Mouse (Mus musculus) embryo, embryonic 9.5 days (tissue): ENCODE results near the gene Rad9a.

Experiments
- DNase-seq: peaks from one replicate; pipeline ENCODE4 v3.0.0-alpha.2; 2017; ENCODE audit errors: extremely low spot score

The Rad9a gene

DNA sequence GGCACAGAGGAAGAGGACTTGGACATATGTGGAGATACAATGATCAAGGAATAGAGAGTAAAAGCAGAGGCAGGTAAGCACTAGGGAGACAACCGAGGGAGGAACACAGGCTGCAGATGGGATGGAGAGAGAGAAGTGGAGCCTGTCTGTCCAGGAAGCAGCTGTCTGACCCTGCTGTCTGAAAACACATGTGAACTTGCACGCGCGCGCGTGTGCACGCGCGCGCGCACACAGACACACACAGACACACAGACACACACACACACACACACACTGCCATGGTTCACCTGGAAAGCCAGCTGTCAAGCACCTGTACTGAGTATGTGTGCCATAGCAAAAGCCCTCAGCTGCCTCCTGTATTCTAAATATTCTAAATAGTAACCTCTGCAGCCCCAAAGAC lies 16.8 kb upstream of the Rad9a start:
- no peak for DNase-seq

DNA sequence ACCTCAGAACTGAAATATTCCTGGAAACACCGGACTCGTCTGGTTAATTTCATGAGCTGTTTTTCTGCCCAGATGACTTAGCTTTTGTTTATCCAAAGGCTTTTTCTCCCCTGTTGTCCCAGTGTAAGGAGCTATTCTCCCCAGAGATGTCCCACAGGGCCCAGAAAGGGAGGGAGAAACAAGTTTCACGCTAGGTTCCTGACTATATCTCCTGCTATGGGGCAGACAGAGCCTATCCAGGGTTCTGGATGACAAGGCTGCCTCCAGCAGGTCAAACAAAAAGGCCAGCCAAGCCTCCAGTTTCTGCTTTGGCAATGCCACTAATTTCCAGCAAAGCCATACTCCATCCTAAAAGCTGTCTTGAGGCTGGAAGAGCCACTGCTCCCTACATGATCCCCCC lies 16.4 kb upstream of the Rad9a start:
- DNase-seq = no peak

DNA sequence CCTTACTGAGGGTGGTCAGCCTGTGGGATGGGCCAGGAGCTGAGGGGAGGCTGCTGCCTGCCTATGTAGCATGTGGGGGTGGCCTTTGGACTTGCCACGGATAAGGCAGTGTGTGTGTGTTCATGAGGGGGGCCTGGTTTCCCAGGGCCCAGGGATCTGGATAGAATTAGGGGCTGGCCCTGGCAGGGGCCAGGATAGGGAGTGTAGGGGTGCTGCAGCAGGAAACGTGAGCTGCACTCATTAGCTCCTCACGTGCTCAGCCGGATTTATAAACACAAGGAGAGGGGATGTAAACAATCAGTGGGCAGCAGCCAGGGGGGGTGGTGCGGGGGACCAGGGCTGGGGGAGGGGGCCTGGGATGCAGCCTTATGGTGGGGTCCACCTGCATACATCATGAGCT lies 15.7 kb upstream of the Rad9a start:
- no peak for DNase-seq

DNA sequence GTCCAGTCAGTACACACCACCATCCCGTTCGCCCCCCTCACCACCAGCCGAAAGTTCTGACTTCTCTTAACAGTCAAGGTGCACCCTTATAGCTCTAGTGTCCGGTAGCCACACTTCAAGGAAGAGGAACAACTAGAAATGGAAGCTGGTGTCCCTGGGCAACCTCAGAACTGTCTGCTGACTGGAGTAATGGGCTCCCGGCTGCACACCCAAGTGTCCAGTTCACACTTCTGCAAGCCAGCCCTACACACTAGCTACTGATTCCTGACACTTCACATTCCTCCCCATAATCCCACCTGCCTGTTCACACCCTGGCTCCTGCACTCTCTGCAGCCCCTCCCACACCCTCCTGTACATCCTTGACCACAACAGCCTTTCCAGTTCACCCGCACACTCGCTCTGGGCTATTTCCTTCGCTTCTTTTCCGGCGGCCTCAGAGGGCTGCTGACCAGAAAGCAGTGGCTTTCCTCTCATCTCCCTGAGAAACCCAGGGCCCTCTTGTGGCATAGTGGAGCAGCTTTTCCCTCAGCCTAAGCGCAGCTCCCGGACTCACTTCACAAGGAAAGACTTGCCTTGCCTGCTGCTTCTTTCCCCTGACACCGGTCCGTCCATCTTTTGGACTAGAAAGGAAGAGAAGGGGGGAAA lies 14.7 kb upstream of the Rad9a start:
- peak; percentile 59 for DNase-seq

DNA sequence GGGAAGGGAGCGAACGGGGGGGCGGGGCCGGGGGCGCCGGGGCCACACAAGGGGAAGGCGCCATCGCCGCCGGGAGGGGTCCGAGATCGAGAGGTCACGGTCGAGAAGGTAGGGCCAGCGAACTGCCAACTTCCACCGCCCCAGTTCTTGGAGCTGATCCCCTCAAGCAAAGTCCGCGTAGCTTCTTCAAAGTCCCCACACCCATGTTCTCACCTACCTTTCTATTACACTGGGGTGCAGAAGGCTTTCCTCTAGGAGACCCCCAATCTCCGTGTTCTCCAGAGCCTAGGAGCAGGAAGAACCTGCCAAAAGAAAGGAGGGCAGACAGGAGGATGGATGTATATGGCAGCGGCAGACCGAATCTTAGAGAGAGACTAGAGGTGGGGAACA lies 14.0 kb upstream of the Rad9a start:
- DNase-seq = no peak

DNA sequence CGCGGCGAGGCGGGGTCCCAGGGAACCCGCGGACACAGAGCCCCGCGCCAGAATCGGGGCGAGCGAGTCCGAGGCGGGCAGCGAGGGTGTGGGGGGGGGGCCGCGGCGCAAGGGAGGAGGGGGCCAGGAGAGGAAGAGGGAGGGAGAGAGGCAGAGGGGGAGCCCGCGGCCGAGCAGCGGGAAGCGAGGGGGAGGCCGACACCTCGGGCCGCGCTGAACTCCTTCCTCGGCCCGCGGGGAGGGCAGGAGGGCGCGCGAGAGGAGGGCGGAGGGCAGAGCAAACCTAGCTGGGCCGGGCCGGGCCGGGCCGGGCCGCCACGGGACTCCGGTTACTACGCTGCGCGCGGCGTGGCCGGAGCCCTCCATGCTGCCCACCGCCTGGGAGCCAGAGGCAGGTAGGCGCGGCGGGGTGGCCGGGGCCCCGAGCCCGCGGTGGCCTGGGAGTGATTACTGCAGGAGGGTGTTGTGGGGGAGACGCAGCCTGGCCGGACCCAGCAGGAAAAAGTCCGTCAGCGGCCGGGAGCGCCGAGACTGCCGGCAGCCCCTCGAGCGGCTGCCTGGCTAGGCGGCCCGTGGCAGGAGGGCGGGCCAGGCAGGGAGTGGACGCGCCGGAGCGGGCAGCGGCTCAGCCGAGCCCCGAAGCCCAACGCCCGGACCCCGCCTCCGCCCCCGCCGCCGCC lies 13.4 kb upstream of the Rad9a start:
- peak; percentile 66 for DNase-seq

DNA sequence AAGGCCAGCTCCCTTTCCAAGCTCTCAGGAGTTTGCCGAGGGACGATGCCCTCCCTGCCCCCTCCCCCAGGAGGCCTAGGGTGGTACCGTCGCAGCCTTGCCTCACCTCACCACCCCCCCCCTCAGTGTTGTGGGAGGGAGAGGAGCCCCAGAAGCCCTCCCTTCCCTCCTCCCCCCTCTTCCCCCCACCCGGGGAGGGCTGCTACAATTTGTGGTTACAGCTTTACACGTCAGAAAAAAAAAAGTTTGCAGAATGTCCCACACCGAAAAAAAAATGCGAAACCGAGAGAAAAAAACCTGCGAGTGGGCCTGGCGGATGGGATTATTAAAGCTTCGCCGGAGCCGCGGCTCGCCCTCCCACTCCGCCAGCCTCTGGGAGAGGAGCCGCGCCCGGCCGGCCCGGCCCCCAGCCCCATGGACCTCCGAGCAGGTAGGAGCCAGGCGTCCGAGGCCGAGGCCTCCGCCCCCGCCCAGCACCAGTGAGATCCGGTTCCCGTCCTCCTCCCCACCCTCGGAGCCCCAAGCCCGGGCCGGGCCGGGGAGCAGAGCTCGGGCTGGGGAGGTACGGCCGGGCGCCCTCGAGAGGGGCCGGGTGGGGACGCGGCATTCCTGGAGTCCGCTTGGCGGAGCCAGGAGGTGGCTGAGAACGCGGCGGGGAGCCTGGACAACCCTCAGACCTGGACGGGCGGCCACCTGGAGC lies 12.8 kb upstream of the Rad9a start, which contains the start of the genes Clcf1 and AC109138.7:
Gene Clcf1 (plus strand): TSS at position 168 of the 700 bp plus-strand sequence.
Gene AC109138.7 (plus strand): TSS at position 287 of the 700 bp plus-strand sequence.
- DNase-seq = no peak

DNA sequence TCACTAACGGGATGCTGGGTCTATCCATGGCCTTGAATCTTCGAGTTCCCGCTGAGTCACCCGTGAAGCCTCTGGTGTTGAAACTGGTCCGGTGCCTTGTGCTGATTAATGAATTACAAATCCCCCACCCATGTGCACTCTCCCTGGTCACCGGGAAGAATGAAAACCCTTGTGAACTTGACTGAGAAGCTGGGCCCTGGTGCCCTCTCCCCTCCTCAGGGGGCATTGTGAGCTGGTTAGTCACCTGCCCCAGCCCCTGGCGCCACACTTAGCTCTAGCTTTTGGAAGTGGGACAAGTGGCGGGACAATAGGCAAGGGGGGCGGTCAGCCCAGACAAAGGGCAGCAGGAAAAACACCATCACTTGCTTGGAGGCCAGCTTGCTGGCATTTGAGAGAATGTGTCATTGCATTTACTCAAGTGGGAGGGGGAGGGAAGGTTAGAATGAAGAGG lies 12.1 kb upstream of the Rad9a start:
- DNase-seq = no peak

DNA sequence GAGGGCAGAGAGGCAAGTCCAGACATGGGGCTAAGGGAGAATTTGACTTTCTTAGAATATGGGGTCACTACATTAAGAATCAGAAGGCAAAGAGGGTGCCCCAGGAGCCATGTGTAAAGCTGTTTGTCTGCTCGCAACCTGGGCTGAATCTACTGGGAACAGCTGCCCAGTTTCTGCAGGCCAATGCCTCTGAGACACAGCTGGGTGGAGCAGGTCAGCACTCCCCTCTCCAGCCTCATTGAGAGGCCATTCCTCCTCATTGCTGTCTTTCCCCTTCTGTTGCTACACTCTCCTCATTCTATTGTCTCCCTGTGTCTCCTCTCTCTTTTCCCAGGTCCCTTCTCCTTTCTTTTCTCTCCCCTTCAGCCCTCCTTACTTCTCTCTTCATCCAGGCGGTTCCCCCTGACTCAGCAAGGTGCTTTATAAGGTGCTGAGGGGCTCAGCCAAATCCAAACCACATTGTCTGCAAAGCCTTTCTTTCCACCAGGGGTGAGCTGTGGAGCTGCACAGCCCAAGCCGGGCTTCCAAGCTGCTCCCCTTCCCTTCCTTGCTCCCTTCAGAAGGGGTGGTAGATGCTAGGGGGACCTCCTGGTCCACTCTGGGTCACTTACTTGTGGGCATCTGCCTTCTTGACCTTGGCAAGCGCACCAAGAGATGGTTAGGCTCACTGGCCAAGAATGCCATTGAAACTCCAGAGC lies 10.6 kb upstream of the Rad9a start:
- no peak for DNase-seq

DNA sequence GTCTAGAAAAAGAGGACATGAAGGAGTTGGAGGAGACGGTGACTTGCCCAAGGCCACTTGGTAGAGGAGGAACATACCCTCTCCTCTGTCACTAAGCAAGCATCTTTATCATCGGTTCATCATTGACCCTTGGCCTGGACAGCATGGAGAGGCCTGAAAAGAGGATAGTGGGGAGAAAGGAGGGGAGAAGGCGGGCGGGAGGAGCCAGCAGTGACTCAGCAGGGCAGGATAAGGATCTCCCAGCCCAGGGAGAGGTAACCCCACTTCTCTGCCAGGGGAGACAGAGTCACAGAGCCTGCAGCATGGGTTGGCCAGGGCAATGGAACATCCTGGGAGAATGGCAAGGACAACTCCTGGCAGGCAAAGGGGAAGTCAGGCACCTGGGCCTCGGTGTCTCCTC lies 7.1 kb upstream of the Rad9a start:
- DNase-seq = no peak

DNA sequence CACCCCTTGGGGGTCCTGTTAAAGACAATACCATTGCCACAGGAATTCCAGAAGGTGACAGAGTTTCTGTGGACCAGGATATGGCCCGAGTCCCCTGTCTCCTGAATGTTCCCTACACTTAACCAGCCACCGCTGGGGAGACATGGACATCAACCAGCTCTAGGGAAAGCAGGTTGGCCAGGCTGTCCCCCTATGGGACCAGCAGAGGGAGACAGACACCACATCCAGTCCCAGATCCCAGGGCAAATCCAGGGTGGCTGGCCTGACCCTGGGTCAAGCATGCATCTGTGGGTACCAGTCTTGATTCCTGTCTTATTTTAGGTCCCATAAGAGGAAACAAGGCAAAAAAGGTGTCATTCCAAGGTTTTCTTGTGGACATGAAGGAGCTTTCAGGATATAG lies 5.5 kb upstream of the Rad9a start:
- peak; percentile 79 for DNase-seq

DNA sequence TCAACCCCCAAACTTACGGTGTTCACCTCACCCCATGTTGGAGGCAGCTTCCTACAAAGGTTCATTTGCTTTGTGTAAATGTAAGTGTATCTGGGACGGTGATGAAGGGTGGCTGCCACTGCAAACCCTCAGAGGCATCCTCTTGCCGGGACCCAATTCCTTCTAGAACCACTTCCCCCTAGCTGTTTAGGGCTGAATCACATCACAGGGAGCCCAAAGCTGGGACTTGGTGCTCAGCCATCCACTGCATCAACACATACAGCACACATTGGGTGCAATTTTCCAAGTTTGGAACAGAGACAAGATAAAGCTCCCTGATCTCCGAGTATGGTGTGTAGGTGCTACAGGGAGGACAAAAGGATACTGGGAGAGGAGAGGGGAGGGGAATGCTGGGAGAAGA lies 3.4 kb upstream of the Rad9a start:
- no peak for DNase-seq

DNA sequence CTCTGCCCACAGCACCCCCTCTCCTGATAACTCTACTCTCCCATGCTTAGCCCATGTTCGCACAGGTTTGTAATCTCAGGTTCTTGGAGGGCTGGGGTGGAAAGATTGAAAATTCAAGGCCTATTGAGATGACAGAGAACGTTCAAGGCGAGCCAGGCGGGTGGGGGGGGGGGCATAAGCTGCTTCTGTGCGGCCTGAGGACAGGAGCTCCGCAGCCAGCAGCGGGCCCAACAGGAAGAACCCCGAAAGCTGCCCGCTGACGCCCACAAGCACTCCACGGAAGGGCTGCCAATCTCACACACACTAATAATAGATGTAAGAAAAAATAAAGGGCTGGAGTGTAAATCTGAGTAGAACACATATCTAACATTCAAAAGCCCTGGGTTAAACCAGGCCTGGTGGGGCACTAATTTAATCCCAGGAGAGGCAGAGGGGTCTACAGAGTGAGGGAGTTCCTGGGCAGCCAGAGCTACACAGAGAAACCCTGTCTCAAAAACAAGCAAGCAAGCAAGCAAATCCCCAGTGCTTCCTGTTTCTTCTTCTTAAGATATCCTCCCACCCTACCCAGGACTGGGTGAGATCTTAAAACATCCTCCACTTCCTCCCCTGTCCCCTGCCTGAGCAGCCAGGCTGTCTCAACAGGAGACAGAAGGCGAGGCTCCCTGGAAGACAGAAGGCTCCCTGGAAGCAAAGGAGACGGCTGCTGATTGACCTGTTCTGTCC lies 2.3 kb upstream of the Rad9a start:
- no peak for DNase-seq

DNA sequence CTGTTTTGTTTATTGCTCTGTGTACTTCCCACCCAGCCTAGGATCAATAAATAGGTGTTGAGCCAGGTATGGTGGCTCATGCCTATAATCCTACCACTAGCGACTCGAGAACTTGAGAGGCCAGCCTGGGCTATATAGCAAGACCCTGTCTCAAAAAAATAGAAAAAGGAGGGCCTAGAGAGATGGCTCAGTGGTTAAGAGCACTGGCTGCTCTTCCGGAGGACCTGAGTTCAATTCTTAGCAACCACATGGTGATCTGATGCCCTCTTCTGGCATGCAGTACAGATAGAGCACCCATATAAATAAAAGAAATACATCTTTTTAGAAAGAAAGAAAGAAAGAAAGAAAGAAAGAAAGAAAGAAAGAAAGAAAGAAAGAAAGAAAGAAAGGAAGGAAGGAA lies 1.7 kb upstream of the Rad9a start:
- no peak for DNase-seq

DNA sequence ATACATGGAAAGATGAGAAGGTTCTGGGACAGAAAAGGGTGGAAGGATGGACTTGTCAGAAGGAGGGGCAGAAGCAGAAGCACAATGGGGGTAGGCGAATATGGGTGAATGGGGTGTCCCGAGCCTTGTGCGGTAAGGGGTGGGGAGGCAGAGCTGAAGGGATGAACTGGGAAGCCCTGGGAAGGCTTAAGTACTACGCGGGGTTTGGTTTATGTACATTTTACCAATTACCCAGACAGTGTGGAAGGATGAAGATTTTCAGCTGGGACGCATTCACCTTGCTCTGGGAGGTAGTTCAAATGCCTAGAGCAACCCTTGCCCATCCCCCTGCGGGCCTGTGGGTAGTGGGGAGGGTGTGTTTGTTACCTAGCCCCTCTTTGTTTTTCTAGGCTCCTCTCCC lies 687 bp upstream of the Rad9a start:
- no peak for DNase-seq

DNA sequence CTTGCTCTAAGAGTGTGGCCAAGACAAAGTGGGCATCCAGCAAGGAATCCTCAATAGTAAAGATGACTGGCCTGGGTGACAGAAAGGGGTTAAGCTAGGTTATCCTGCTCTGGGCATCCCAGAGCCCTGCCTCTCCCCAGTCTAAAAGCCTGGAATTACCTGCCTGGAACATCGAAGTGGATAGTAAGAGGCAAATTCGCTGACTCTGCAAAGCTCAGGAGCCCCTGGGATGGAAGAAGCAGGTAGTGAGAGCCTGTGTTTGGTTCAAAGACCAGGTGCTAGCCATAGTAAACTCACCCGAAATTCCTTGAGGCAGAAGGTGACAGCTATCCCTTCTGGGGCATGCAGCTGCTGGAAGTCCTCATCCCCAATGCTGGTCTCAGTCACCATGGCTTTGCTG lies 4.3 kb downstream of the Rad9a start:
- DNase-seq = no peak

DNA sequence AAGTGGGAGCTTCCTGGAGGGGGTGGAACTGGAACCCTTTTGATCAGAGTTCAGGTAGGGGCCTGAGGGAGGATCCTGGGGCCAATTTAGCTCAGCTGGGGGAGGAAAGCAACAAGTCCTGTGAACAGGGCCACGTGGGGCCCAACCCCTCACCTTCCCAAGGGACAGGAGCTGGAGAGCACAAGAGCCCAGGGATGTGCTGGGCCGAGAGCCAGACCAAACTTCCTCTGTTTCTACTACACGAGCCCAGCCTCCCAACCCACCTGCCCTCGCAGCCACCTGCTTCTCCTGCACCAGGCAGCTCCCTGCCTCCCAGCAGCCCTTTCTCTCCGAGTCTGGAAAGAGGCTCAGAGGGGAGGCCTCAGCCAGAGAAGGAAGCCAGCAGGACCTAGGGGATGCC lies 4.9 kb downstream of the Rad9a start:
- DNase-seq = no peak

DNA sequence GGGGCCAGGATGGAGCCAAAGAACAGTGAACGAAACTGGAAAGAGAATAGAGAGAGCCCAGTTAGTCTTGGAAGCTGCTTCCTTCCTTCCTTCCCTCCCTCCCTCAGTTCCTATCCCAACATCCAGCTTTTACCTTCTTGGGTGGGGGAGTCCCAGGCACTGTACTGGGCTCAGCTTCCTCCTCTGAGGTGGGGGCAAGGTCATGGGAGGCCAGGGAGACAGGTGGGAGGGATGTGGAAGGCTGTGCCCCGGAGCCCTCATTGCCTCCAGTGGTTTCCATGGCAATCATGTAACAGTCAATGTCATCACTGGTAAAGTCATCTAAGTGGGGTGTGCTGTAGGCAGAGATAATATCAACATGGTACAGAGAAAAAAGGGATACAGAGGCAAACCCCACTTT lies 5.4 kb downstream of the Rad9a start:
- no peak for DNase-seq

DNA sequence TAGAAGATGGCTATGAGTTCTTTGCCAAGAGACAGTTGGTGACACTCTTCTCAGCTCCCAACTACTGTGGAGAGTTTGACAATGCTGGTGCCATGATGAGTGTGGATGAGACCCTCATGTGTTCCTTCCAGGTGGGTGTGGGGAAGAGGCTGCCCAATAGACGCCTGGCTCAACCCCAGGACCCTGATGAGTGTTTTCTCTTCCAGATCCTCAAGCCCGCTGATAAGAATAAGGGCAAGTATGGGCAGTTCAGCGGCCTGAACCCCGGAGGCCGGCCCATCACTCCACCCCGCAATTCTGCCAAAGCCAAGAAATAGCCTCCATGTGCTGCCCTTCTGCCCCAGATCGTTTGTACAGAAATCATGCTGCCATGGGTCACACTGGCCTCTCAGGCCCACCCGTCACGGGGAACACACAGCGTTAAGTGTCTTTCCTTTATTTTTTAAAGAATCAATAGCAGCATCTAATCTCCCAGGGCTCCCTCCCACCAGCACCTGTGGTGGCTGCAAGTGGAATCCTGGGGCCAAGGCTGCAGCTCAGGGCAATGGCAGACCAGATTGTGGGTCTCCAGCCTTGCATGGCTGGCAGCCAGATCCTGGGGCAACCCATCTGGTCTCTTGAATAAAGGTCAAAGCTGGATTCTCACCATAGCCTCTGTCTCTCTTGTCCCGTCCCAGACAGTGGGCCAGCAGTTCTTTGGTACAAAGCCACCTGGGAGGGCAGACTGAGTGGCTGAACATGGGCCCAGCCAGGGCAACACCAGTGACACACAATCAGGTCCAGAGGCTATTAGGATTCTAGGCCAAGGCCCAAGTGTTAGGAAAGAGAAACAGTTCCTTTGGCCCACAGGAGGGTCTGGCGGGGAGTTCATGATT lies 6.4 kb downstream of the Rad9a start:
- no peak for DNase-seq

DNA sequence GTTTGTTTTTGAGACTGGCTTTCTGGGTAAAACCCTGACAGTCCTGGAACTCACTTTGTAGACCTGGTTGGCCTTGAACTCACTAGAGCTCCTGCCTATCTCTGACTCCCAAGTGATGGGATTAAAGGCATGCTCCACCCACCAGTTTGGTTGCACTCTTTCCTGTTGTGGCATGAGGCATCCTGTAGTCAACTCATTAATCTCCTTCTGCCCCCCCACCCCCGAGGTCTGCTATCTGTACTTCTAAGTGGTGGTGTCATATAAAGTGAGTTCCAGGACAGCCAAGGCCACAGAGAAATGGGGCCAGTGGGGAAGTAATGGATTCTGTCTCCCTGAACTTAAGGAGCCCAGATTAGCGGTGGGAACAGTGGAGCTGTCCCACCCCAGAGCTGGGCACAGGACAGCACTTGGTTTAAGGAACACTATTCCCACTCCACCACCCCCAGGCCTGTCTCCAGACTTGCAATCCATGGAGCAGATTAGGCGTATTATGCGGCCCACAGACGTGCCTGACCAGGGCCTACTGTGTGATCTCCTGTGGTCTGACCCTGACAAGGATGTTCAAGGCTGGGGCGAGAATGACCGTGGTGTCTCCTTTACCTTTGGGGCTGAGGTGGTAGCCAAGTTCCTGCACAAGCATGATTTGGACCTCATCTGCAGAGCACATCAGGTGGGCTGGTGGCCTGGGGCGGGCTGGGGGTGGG lies 7.3 kb downstream of the Rad9a start:
- no peak for DNase-seq
